ENCODE assay signal across 24 mouse cellular contexts in genomic region chr9:97322120-97322519, GRCm38 (mm10). TPM values are rescaled to one million over a fixed set of nuclear protein-coding genes. Genes with fewer than 3 reads are reported as not detected.
DNase-seq lines count a peak whose midpoint lies in the region; ATAC-seq and TF ChIP-seq lines count a peak whose summit lies in the region.
"Had no signal": no experiment of that assay in that cellular context is flagged by ENCODE, and none has a peak within 500 bp of the region (broad histone marks: within the 10 kb centered on the region; RNA-seq: fewer than 3 reads in every experiment).

No protein-coding gene starts in this region.

- no peaks in the 10 kb centered on the region for H3K9me3 ChIP-seq in midbrain, embryonic 14.5 days (ENCODE audit: control insufficient read depth, low read length)
- no peaks in the 10 kb centered on the region for H3K9me3 ChIP-seq in midbrain, embryonic 11.5 days (ENCODE audit: control insufficient read depth, low read length)
- H3K9me3 ChIP-seq: embryonic facial prominence, embryonic 13.5 days; forebrain, embryonic 13.5 days had no signal

- intact Hi-C loops in heart, postnatal 36 days (cut with DNase I): loop anchor here (1.0 kb wide), 1 partner anchor 150 kb away; no protein-coding TSS in a partner anchor

- DNase-seq in heart, adult 11 months: peak; percentile 61
- no peak for DNase-seq in heart, postnatal 36 days
- peak; percentile 20 for DNase-seq in midbrain, embryonic 14.5 days
- DNase-seq in midbrain, embryonic 11.5 days (ENCODE audit: low spot score, missing footprints): no peak
- peak; percentile 39 for DNase-seq in brain, embryonic 14.5 days (ENCODE audit: low read depth)
- peak; percentile 17 for DNase-seq in testis, postnatal 10 days (ENCODE audit: low spot score)
- no peak for DNase-seq in natural killer cell, adult 2 months (ENCODE audit: low spot score in 2 of 2)
- DNase-seq: cerebellum, adult 18-20 months; cerebellum, adult 9-11 months; cerebellum, postnatal 36 days; gastrocnemius, postnatal 10 days had no signal

- no peaks in the 10 kb centered on the region for H3K4me1 ChIP-seq in midbrain, embryonic 14.5 days (ENCODE audit: control insufficient read depth, insufficient read depth, low read length)
- no peaks in the 10 kb centered on the region for H3K4me1 ChIP-seq in midbrain, embryonic 11.5 days (ENCODE audit: control insufficient read depth, insufficient read depth, low read length)
- H3K4me1 ChIP-seq: embryonic facial prominence, embryonic 13.5 days; forebrain, embryonic 13.5 days; heart, embryonic 12.5 days had no signal

- H3K4me3 ChIP-seq in midbrain, embryonic 14.5 days (replicated peaks; ENCODE audit: low read depth, low read length): no peak overlapping the region
- no peak overlapping the region for H3K4me3 ChIP-seq in midbrain, embryonic 11.5 days (ENCODE audit: low read depth, low read length)
- H3K4me3 ChIP-seq: embryonic facial prominence, embryonic 13.5 days; forebrain, embryonic 13.5 days; heart, embryonic 12.5 days had no signal

- WGBS in midbrain, embryonic 14.5 days: 70% methylated on average over 10 of the region's 10 CpGs
- 85% methylated on average over 10 of the region's 10 CpGs for WGBS in midbrain, embryonic 11.5 days

- no peak overlapping the region for H3K4me2 ChIP-seq in midbrain, embryonic 14.5 days (ENCODE audit: low read length)
- H3K4me2 ChIP-seq in midbrain, embryonic 11.5 days: no peak overlapping the region
- H3K4me2 ChIP-seq: embryonic facial prominence, embryonic 13.5 days; forebrain, embryonic 13.5 days; heart, embryonic 12.5 days had no signal

- H3K9ac ChIP-seq in midbrain, embryonic 14.5 days (replicated peaks; ENCODE audit: low read length): no peak overlapping the region
- no peak overlapping the region for H3K9ac ChIP-seq in midbrain, embryonic 11.5 days (ENCODE audit: low read length)
- H3K9ac ChIP-seq: embryonic facial prominence, embryonic 13.5 days; forebrain, embryonic 13.5 days; heart, embryonic 12.5 days had no signal

- no peaks in the 10 kb centered on the region for H3K27me3 ChIP-seq in midbrain, embryonic 14.5 days (ENCODE audit: control insufficient read depth, insufficient read depth, low read length)
- H3K27me3 ChIP-seq in midbrain, embryonic 11.5 days (ENCODE audit: control insufficient read depth, insufficient read depth, low read length): no peaks in the 10 kb centered on the region
- H3K27me3 ChIP-seq: CH12.LX; embryonic facial prominence, embryonic 13.5 days; forebrain, embryonic 13.5 days had no signal

- TF ChIP-seq POLR2A in brain, embryonic 14.5 days (IDR thresholded peaks at IDR 0.05; ENCODE audit: borderline replicate concordance, extremely low read depth, insufficient read depth, insufficient read length, poor library complexity, severe bottlenecking): no peak

- TF ChIP-seq CTCF in brain, embryonic 14.5 days (IDR thresholded peaks at IDR 0.05; ENCODE audit: borderline replicate concordance, extremely low read depth, insufficient read depth, insufficient read length): no peak

- H3K36me3 ChIP-seq in midbrain, embryonic 14.5 days (ENCODE audit: control insufficient read depth, insufficient read depth, low read length): no peaks in the 10 kb centered on the region
- no peaks in the 10 kb centered on the region for H3K36me3 ChIP-seq in midbrain, embryonic 11.5 days (ENCODE audit: control insufficient read depth, insufficient read depth, low read length)
- H3K36me3 ChIP-seq: embryonic facial prominence, embryonic 13.5 days; heart, embryonic 12.5 days had no signal

- no peak for ATAC-seq in midbrain, embryonic 14.5 days (ENCODE audit: low FRiP score, low TSS enrichment)
- no peak for ATAC-seq in midbrain, embryonic 11.5 days (ENCODE audit: low FRiP score)
- ATAC-seq: activated CD4-positive, CD25-positive, alpha-beta regulatory T cell, adult 4 months; hindbrain, postnatal 0 days had no signal

- no peak overlapping the region for H3K27ac ChIP-seq in midbrain, embryonic 14.5 days (replicated peaks; ENCODE audit: low read depth, low read length)
- H3K27ac ChIP-seq in midbrain, embryonic 11.5 days (ENCODE audit: low read depth, low read length): no peak overlapping the region
- H3K27ac ChIP-seq: embryonic facial prominence, embryonic 13.5 days; forebrain, embryonic 13.5 days; hindbrain, postnatal 0 days had no signal

RNA-seq across cellular contexts. Expression of gene Trim42, which starts 47.6 kb away (rescaled TPM):
- total RNA-seq in heart, postnatal 36 days (2021): not detected
- polyA plus RNA-seq in midbrain, embryonic 14.5 days (2014; fragmentation: Nextera tagmentation; extraction: Ambion mirVana): not detected in 2 replicates
- not detected in 2 replicates for polyA plus RNA-seq in midbrain, embryonic 11.5 days (2014; fragmentation: Nextera tagmentation; extraction: Ambion mirVana)
- polyA plus RNA-seq in brain, embryonic 14.5 days (2012; rRNA removed): not detected in 2 replicates
- total RNA-seq: adrenal gland, adult 18-20 months; adrenal gland, postnatal 14 days; CH12.LX; gastrocnemius, postnatal 10 days; heart, adult 8-10 months; heart, postnatal 25 days; hindbrain, postnatal 0 days had no signal
- polyA plus RNA-seq: activated CD4-positive, CD25-positive, alpha-beta regulatory T cell, adult 4 months; embryonic facial prominence, embryonic 13.5 days; forebrain, embryonic 13.5 days; heart, embryonic 12.5 days; heart, embryonic 16.5 days; hindbrain, embryonic 11.5 days; hindbrain, postnatal 0 days; Patski had no signal

Comparison
In these comparisons a context has a peak if more than half of its experiments do, and no peak if none do; other contexts are left out.
1. DNase-seq: peak in heart, adult 11 months (single experiment), midbrain, embryonic 14.5 days (single experiment), brain, embryonic 14.5 days (single experiment) and testis, postnatal 10 days (single experiment); none in heart, postnatal 36 days (0 of 2), midbrain, embryonic 11.5 days (single experiment) and natural killer cell, adult 2 months (0 of 2).